Mouse (Mus musculus): ENCODE measurements around the gene Pla2g3.

Pla2g3 gene

DNA sequence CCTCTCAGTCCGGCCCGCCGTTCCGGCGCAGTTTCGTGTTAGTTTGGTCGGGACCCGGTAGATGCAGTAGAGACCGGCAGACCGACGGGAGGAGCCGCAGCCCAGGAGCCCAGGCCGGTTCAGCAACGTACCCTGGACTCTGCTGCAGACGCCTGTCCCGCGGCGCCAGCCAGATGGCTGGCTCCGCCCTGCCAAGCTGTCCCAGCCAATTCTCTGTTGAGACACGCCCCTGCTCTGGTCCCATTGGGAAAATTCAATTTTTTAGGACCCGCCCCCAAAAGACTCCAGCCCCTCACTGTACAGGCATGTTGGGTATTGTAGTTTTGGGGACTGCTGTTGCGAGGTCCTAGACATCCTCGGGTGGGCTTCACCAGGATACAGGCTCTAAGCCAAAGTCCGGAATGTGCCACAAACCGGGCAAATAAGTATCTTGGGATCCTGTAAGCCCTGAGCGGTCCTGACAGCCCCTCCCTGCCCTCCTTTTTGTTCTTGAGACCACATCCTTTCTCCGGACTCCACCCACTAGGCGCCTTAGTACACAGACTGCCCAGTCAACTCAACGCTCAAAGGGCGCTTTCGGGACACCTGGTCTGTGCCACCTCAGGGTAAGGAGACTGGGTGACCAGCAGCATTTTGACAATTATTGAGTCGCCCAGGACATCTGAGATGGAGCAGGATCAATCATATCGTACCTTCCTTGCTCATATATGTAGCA, 51.2 kb downstream of the Pla2g3 start:
- DNase-seq, result peak; percentile 87

DNA sequence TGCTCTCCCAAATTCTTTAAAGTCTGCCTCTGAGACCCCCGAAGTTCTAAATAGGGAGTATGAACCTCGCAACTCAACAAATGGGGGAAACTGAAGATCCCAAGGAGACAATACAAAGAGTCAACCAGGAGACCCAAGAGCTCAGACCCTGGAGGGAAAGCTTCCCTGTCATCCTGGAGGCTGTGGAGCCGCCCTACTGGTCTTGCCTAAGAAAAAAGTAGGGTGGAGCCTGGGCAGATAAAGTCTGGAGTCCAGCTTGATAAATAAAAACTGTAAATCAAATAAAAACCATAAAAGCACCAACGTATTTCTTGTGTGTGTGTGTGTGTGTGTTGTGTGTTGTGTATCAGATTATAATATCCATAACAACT, 51.7 kb downstream of the Pla2g3 start:
- no peak for DNase-seq

DNA sequence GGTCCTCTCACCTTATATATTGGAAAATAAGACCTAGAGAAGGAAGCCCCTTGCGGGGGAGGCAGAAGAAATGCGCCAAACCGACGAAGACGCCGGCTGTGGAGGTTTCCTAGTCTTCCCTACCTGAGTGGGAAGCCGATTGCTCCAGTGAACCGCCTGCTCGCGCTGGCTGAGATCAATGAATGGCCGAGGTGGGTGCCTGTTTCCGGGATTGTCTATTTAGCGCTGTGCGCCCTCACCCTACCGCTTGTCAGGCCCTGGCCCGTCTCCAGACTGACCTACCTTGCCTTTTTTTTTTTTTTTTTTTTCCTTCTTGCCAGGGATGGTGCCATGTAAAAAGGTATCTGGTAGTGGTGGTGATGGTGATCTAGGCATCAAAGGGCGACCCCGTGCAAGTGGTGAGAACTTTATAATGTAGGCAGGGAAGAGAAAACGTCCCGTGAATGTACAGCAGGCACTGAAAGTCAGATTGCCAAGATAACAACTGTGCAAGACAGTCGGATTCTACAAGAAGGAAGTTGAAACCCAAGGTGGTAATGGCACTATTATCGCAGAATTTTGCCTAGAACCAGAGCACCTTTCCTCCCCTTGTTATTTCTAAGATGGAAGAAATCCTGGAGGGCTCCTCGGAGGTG, 52.5 kb downstream of the Pla2g3 start, which contains the start of gene Smtn:
TSS of gene Smtn (minus strand) at position 162 of the 635 bp plus-strand sequence.
- DNase-seq, result peak; percentile 10

DNA sequence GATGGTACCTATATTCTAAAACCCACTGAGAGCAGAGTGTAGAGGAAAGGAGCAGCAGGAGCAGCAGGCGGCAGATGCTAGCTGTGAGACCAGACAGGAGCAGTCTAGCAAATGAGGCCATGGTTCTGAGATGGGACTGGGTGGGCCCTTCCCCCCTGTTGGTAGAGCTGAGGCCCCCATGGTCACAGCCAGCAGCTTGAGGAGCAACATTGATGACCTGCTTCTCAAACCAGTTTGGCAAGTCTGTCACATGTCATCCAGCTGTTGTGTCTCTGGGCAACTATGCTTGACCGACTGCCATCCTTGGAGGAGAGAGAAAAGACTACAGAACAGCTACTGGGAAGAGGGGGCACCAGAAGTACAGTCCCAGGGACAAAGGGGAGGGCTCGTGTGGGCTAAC, 53.8 kb downstream of the Pla2g3 start:
- no peak for DNase-seq

DNA sequence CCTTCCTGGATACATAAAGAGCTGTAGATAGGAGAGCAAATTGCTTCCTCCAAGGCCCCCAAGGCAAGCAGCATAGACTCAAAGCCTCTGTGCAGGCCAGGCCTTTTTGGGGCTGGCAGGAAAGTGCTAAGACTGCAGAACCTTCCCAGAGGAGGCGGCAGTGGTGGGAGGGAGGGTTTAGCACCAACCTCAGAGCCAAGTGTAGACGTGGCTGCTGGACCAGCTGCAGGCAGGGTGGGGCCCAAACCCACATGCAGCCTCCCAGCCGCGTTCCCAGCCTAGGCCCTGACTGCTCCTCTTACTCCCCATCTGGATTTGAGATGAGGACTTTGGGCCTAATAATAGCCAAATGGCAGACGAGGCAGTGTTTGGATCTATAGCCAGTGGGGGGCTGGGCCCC, 54.9 kb downstream of the Pla2g3 start:
- no peak for DNase-seq

DNA sequence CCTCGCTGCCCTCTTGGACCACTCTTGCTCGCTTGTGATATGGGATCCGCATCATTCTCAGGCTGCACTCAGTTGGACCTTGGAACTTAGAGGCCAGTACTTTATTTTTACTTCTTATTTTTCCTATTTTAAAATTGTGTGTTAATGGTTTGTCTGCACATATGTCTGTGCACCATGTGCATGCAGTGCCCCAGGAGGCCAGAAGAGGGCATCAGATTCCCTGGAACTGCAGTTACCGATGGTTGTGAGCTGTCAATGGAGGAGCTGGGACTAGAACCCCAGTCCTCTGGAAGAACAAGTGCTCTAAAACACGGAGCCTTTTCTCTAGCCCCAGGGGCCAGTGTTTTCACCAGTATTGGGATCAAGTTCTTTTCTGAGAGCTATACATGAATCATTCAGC, 56.3 kb downstream of the Pla2g3 start:
- no peak for DNase-seq

DNA sequence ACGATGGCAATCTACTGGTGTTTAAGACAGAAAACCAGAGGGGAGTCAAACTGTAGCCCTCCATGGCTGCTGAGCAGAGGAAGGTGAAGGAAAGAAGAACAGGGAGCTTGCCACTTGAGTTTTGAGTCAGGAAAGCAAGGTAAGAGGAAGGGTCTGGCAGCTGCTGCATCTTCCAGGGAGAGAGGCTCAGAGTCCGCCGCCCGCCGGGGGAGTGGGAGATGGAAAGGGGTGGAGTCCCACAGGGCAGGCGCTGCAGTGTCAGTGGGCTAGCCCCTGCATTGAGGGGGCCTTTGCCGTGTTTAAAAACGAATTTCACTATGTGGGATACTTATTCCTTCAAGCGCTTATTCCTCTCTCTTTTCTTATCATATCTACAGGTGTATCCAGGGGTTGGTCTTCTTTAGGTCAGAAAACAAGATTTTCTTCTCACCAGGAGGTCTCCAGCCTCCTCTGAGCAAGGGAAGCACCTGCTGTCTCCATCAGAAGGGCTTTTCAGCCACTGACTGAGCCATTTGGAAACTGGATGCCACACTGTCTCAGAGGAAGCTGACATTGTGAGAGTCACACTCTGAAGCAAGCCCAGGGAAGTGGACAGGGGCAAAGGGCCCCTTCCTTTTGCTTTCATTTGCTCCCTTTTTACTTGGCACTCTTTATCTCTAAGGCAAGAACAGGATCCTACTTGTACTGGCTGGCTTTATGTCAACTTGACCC, 57.6 kb downstream of the Pla2g3 start:
- no peak for DNase-seq

DNA sequence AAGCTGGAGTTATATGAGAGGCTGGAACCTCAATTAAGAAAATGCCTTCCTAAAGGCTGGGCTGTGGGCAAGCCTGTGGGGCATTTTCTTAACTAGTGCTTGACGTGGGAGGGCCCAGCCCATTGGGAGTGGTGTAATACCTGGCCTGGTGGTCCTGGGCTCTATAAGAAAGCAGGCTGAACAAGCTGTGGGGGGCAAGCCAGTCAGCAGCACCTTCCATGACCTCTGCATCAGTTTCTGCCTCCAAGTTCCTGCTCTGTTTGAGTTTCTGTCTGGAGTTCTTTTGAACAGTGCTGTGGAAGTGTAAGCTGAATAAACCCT, 58.1 kb downstream of the Pla2g3 start:
- no peak for DNase-seq

DNA sequence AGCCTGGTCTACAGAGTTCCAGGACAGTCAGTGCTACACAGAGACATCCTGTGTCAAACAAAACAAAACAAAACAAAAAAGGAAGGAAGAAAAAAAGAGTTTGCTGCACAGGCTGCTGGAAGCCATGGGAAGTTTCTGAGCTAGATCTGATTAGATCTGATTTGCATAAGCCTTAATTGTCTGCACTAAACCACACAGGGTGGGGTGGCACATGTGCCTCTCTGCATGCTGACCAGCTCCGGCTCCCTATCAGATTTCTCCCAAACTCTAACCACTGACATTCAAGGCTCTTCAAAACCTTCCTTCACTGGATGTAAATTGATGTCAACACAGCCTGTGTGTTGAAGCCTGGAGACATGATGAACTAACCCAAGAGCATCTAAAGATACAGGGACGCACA, 59.0 kb downstream of the Pla2g3 start:
- no peak for DNase-seq

DNA sequence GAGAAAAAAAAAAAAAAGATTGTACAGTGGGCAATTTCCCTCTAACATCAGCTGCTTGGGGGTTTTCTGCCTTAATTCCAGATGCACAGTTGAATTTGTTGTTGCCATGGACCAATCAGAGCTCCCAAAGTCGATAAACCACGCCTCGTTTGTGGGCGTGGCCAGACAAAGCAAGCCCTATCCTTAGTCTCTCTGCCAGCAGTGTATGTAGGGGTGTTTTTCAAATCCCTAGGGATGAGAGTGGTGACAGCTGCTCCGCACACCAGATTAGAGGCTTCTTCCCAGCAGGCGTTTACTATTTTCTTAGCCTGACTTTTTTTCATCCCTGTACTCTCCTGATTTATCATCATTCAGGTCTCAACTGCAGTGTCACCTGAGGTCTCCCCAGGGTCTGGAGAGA, 59.9 kb downstream of the Pla2g3 start:
- no peak for DNase-seq

DNA sequence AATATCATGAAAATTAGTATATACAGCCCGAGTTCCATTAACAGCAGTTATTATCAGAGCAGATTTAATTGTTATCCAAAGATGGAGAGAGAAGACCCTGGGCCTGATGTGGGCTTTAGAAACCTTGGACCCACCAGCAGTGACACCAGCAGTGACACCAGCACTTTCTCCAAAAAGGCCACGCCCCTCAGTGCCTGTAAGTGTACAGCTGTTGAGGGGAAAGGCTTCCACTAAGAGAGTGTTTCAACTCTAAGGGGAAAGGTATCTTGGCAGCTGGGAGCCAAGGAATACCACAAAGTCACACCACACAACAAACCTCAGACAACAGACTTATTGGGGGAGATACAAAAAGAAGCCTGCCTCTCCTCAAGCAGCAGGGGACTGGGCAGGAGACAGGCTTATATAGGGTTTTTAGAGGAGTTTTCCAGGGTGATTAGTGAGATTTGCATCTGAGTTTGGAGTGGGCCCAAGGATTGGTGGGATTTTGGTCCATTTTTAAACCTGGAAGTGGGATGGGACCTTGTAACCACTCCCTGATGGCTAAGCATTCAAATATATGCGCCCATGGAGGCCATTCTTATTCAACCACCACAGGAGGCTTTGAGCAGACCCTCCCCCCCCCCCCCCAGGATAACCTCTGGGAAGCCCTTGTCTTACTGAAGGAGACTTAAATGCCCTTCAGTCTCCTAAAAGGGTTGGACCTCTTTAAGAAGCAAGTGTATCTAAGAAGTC, 60.6 kb downstream of the Pla2g3 start:
- DNase-seq, result no peak

All from cerebellum, adult 8-10 months (tissue).